Mouse (Mus musculus) small intestine, adult 2 months (tissue): ENCODE results near the gene Tut7.

ENCODE experiments used
- CTCF ChIP-seq: fragments of 200-500 bp; IDR thresholded peaks from 2 replicates; pipeline ENCODE4 v1.5.1; 2012; ENCODE audit warnings: low read depth, mild to moderate bottlenecking, control low read depth, inconsistent platforms, low read length, moderate library complexity, mixed read lengths; ENCODE audit not compliant: insufficient replicate concordance, insufficient read length; ENCODE audit errors: extremely low read depth
- POLR2A ChIP-seq: fragments of 200-500 bp; IDR thresholded peaks from 2 replicates; pipeline ENCODE4 v1.6.1; 2012; ENCODE audit warnings: low read depth, mild to moderate bottlenecking, control low read depth, inconsistent platforms, low read length, moderate library complexity

GRCm38 (mm10) chr13:59859515-59859914 lies 36.6 kb upstream of the Tut7 start:
- TF ChIP-seq POLR2A (no peak), CTCF (no peak)
